Mouse (Mus musculus): Measurements from ENCODE around the gene Sergef.

DNA sequence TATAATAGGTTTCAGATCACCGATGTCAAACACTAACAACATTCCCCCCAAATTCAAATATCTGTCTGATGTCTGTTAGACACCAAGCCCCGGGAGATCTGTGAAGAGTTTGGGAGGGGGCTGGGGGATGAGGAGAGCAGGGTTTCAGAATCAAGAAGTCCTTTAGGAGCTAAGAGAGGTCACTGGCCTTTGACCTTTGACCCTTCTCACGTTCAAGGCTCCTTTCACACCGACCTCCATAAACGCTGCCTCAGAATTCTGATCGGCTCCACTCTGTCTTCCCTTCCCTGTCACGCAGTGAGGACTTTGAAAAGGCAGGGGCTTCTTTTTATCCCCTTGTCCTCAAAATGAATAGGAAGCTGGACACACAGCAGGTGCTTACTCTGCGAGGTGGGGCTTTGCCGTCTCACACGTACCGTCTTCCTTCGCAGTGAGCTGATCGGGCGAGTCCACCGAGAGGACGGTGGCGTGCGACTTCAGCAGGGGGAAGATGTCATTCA lies 22.0 kb upstream of the Sergef start:
- no peak for TF ChIP-seq CTCF (IDR thresholded peaks at IDR 0.05; ENCODE audit: extremely low read depth, insufficient read depth, low read length)
- TF ChIP-seq POLR2A (IDR thresholded peaks at IDR 0.05; ENCODE audit: extremely low read depth, insufficient read depth, low read length) = no peak
